Mouse (Mus musculus): Measurements from ENCODE around the gene Gramd4. TPM values are rescaled to one million over a fixed set of nuclear protein-coding genes. Genes with fewer than 3 reads are reported as not detected.

Gene Gramd4
- polyA plus RNA-seq, 1 experiment from 2014 or later = 25.4 TPM

- 77% methylated on average over 3 of the region's 3 CpGs for WGBS
- Histone ChIP-seq H3K9me3 (replicated peaks) (no peaks in the 10 kb centered on the region), H3K27ac (replicated peaks) (no peak overlapping the region), H3K4me1 (0 out of 2 replicates have a peak, but pooled peaks cover 2% of the 10 kb centered on the region), H3K9ac (replicated peaks) (no peak overlapping the region), H3K27me3 (replicated peaks) (no peaks in the 10 kb centered on the region), H3K36me3 (peaks cover 76% of the 10 kb centered on the region), H3K4me3 (replicated peaks) (no peak overlapping the region), H3K4me2 (no peak overlapping the region)
- 0 out of 2 replicates have a peak, but pooled peaks have one; percentile 19 for ATAC-seq (ENCODE audit: low FRiP score)
These were observed 71.5 kb downstream of the Gramd4 start for GRCm38 (mm10) chr15:86129036-86129435.

GRCm38 (mm10) chr15:86130657-86131056 is 73.2 kb downstream of the Gramd4 start:
- no peaks in the 10 kb centered on the region for H3K9me3 ChIP-seq (replicated peaks)
- no peak overlapping the region for H3K4me3 ChIP-seq (replicated peaks)
- no peak overlapping the region for H3K27ac ChIP-seq (replicated peaks)
- peaks cover 71% of the 10 kb centered on the region for H3K36me3 ChIP-seq
- no peaks in the 10 kb centered on the region for H3K27me3 ChIP-seq (replicated peaks)
- no peak overlapping the region for H3K9ac ChIP-seq (replicated peaks)
- WGBS = 92% methylated on average over 10 of the region's 10 CpGs
- H3K4me1 ChIP-seq = peaks cover 12% of the 10 kb centered on the region
- no peak for ATAC-seq (ENCODE audit: low FRiP score)
- H3K4me2 ChIP-seq = no peak overlapping the region

- ATAC-seq (ENCODE audit: low FRiP score) = peak; percentile 72
- H3K9me3 ChIP-seq (replicated peaks) = no peaks in the 10 kb centered on the region
- peak overlapping the region; percentile 58; the same call in 1 of the 2 replicates for H3K27ac ChIP-seq (replicated peaks)
- H3K9ac ChIP-seq (replicated peaks) = no peak overlapping the region
- H3K4me3 ChIP-seq (replicated peaks) = no peak overlapping the region
- 38% methylated on average over 18 of the region's 18 CpGs for WGBS
- H3K4me2 ChIP-seq = no peak overlapping the region
- H3K36me3 ChIP-seq = peaks cover 51% of the 10 kb centered on the region
- no peaks in the 10 kb centered on the region for H3K27me3 ChIP-seq (replicated peaks)
- peaks cover 15% of the 10 kb centered on the region for H3K4me1 ChIP-seq
These were observed 77.7 kb downstream of the Gramd4 start for GRCm38 (mm10) chr15:86134941-86135783.

- peaks cover 49% of the 10 kb centered on the region for H3K36me3 ChIP-seq
These were observed 80.1 kb downstream of the Gramd4 start for GRCm38 (mm10) chr15:86137638-86138037.

GRCm38 (mm10) chr15:86140323-86140722 is 82.8 kb downstream of the Gramd4 start:
- H3K27ac ChIP-seq (replicated peaks) = peak overlapping the region; percentile 63
- H3K9ac ChIP-seq (replicated peaks) = no peak overlapping the region

More at GRCm38 (mm10) chr15:86137638-86138037, 80.1 kb downstream of the Gramd4 start:
- H3K9ac ChIP-seq (replicated peaks) = no peak overlapping the region
- H3K9me3 ChIP-seq (replicated peaks) = no peaks in the 10 kb centered on the region
- H3K4me1 ChIP-seq = peaks cover 18% of the 10 kb centered on the region
- no peaks in the 10 kb centered on the region for H3K27me3 ChIP-seq (replicated peaks)
- no peak overlapping the region for H3K4me3 ChIP-seq (replicated peaks)
- H3K27ac ChIP-seq (replicated peaks) = no peak overlapping the region
- H3K4me2 ChIP-seq = no peak overlapping the region
- ATAC-seq (ENCODE audit: low FRiP score) = no peak
- 73% methylated on average over 4 of the region's 4 CpGs for WGBS

GRCm38 (mm10) chr15:86144577-86144976 is 87.1 kb downstream of the Gramd4 start:
- WGBS = 70% methylated on average over 7 of the region's 7 CpGs
- Histone ChIP-seq H3K4me3 (replicated peaks) (no peak overlapping the region), H3K4me2 (no peak overlapping the region), H3K36me3 (peaks cover 69% of the 10 kb centered on the region), H3K9me3 (replicated peaks) (no peaks in the 10 kb centered on the region), H3K27ac (replicated peaks) (no peak overlapping the region), H3K27me3 (replicated peaks) (no peaks in the 10 kb centered on the region), H3K9ac (replicated peaks) (no peak overlapping the region), H3K4me1 (peaks cover 6% of the 10 kb centered on the region)
- ATAC-seq (ENCODE audit: low FRiP score) = no peak

More at GRCm38 (mm10) chr15:86140323-86140722, 82.8 kb downstream of the Gramd4 start:
- ATAC-seq (ENCODE audit: low FRiP score) = no peak
- 33% methylated on average over 10 of the region's 10 CpGs for WGBS
- Histone ChIP-seq H3K4me1 (peaks cover 9% of the 10 kb centered on the region), H3K36me3 (peaks cover 55% of the 10 kb centered on the region), H3K4me2 (no peak overlapping the region), H3K9me3 (replicated peaks) (no peaks in the 10 kb centered on the region), H3K27me3 (replicated peaks) (no peaks in the 10 kb centered on the region), H3K4me3 (replicated peaks) (no peak overlapping the region)

GRCm38 (mm10) chr15:86145046-86145445 is 87.6 kb downstream of the Gramd4 start:
- Histone ChIP-seq H3K4me2 (no peak overlapping the region), H3K4me3 (replicated peaks) (no peak overlapping the region), H3K9ac (replicated peaks) (no peak overlapping the region), H3K9me3 (replicated peaks) (no peaks in the 10 kb centered on the region), H3K27me3 (replicated peaks) (no peaks in the 10 kb centered on the region), H3K27ac (replicated peaks) (no peak overlapping the region), H3K36me3 (peaks cover 69% of the 10 kb centered on the region), H3K4me1 (peaks cover 5% of the 10 kb centered on the region)
- ATAC-seq (ENCODE audit: low FRiP score) = no peak
- 86% methylated on average over 7 of the region's 7 CpGs for WGBS

GRCm38 (mm10) chr15:86146922-86147321 is 89.4 kb downstream of the Gramd4 start:
- ATAC-seq (ENCODE audit: low FRiP score) = no peak
- H3K36me3 ChIP-seq = peaks cover 69% of the 10 kb centered on the region
- no peak overlapping the region for H3K27ac ChIP-seq (replicated peaks)
- no peak overlapping the region for H3K4me3 ChIP-seq (replicated peaks)
- H3K4me2 ChIP-seq = no peak overlapping the region
- no peak overlapping the region for H3K9ac ChIP-seq (replicated peaks)
- no peaks in the 10 kb centered on the region for H3K4me1 ChIP-seq
- H3K27me3 ChIP-seq (replicated peaks) = no peaks in the 10 kb centered on the region
- 87% methylated on average over 8 of the region's 8 CpGs for WGBS
- no peaks in the 10 kb centered on the region for H3K9me3 ChIP-seq (replicated peaks)

- H3K9me3 ChIP-seq (replicated peaks) = no peaks in the 10 kb centered on the region
- no peak overlapping the region for H3K9ac ChIP-seq (replicated peaks)
- no peaks in the 10 kb centered on the region for H3K4me1 ChIP-seq
- 90% methylated on average over 4 of the region's 4 CpGs for WGBS
- ATAC-seq (ENCODE audit: low FRiP score) = no peak
- H3K27me3 ChIP-seq (replicated peaks) = no peaks in the 10 kb centered on the region
- H3K27ac ChIP-seq (replicated peaks) = no peak overlapping the region
- H3K36me3 ChIP-seq = peaks cover 59% of the 10 kb centered on the region
- no peak overlapping the region for H3K4me2 ChIP-seq
- H3K4me3 ChIP-seq (replicated peaks) = no peak overlapping the region
These were observed 93.1 kb downstream of the Gramd4 start for GRCm38 (mm10) chr15:86150593-86150992.

- H3K4me1 ChIP-seq = no peaks in the 10 kb centered on the region
- H3K27me3 ChIP-seq (replicated peaks) = no peaks in the 10 kb centered on the region
- no peak overlapping the region for H3K9ac ChIP-seq (replicated peaks)
- no peak for ATAC-seq (ENCODE audit: low FRiP score)
- peaks cover 52% of the 10 kb centered on the region for H3K36me3 ChIP-seq
- H3K9me3 ChIP-seq (replicated peaks) = no peaks in the 10 kb centered on the region
- no peak overlapping the region for H3K27ac ChIP-seq (replicated peaks)
- whole genome bisulfite sequencing = 79% methylated on average over 12 of the region's 12 CpGs
- no peak overlapping the region for H3K4me3 ChIP-seq (replicated peaks)
- H3K4me2 ChIP-seq = no peak overlapping the region
These were observed 96.0 kb downstream of the Gramd4 start for GRCm38 (mm10) chr15:86153481-86153960.

GRCm38 (mm10) chr15:86156492-86156891 is 99.0 kb downstream of the Gramd4 start:
- Histone ChIP-seq H3K4me2 (no peak overlapping the region), H3K27ac (replicated peaks) (no peak overlapping the region), H3K9me3 (replicated peaks) (no peaks in the 10 kb centered on the region), H3K4me1 (no peaks in the 10 kb centered on the region), H3K4me3 (replicated peaks) (no peak overlapping the region), H3K9ac (replicated peaks) (no peak overlapping the region), H3K36me3 (peaks cover 35% of the 10 kb centered on the region), H3K27me3 (replicated peaks) (no peaks in the 10 kb centered on the region)
- 79% methylated on average over 5 of the region's 5 CpGs for WGBS
- no peak for ATAC-seq (ENCODE audit: low FRiP score)

GRCm38 (mm10) chr15:86159093-86159492 is 101.6 kb downstream of the Gramd4 start:
- no peaks in the 10 kb centered on the region for H3K27me3 ChIP-seq (replicated peaks)
- 78% methylated on average over 16 of the region's 16 CpGs for WGBS
- no peak overlapping the region for H3K27ac ChIP-seq (replicated peaks)
- no peak overlapping the region for H3K4me2 ChIP-seq
- no peak overlapping the region for H3K9ac ChIP-seq (replicated peaks)
- no peaks in the 10 kb centered on the region for H3K4me1 ChIP-seq
- H3K36me3 ChIP-seq = peaks cover 39% of the 10 kb centered on the region
- H3K9me3 ChIP-seq (replicated peaks) = no peaks in the 10 kb centered on the region
- ATAC-seq (ENCODE audit: low FRiP score) = no peak
- H3K4me3 ChIP-seq (replicated peaks) = no peak overlapping the region
